Mouse (Mus musculus) stomach, postnatal 0 days (tissue): ENCODE data around the gene Cygb.

ENCODE experiments used
- CTCF ChIP-seq: IDR thresholded peaks from 2 replicates; pipeline ENCODE4 v1.5.1; 2016; ENCODE audit warnings: antibody characterized with exemption, low read depth, mild to moderate bottlenecking, moderate library complexity
- EP300 ChIP-seq: optimal IDR thresholded peaks from 2 replicates; pipeline ENCODE3; 2016; ENCODE audit warnings: antibody characterized with exemption

- no peak for TF ChIP-seq EP300
- no peak for TF ChIP-seq CTCF
These were observed 27.0 kb upstream of the Cygb start for GRCm38 (mm10) chr11:116681147-116681546.
